Mouse (Mus musculus) C2C12 (cell line): ENCODE data around the gene Ccdc12.

ENCODE experiments used
- CTCF ChIP-seq: IDR thresholded peaks from one replicate; pipeline ENCODE4 v1.5.1; 2011; ENCODE audit not compliant: control insufficient read depth, insufficient read depth, insufficient read length
- FOSL1 ChIP-seq: IDR thresholded peaks from one replicate; pipeline ENCODE4 v1.8.0; 2011; ENCODE audit warnings: mild to moderate bottlenecking, low read length; ENCODE audit not compliant: poor library complexity, insufficient read depth, severe bottlenecking
- MAX ChIP-seq: IDR thresholded peaks from one replicate; pipeline ENCODE4 v1.6.1; 2011; ENCODE audit warnings: mild to moderate bottlenecking, control low read depth
- MYOD1 ChIP-seq: IDR thresholded peaks from one replicate; pipeline ENCODE4 v1.6.1; 2011; ENCODE audit warnings: low read depth; ENCODE audit not compliant: control insufficient read depth, insufficient read length
- USF1 ChIP-seq: IDR thresholded peaks from one replicate; pipeline ENCODE4 v1.6.1; 2011; ENCODE audit warnings: low read depth, mild to moderate bottlenecking, control low read depth, moderate library complexity

DNA sequence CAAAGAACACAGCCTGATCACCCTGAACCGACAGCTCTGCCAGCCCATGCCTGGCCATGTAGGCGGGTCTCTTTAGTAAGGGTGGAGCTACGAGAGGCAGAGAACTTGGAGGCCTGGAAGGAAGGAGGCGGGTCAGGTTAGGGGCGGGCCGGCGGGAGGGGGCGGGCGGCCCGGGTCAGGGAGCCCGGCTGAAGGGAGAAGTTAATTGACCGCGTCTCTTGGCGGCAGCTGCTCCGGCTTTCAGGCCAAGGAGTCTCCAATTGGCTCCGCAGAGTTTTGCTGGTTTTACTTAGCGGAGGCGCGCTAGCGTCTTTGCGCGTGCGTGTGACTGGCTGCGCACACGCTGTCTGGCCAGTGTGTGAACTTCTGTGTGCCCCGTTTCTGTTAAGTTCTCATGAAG is 76.3 kb downstream of the Ccdc12 start:
- TF ChIP-seq MAX (peak; percentile 21), CTCF (no peak), USF1 (no peak), FOSL1 (no peak), MYOD1 (peak; percentile 20)
